Mouse (Mus musculus) heart, embryonic 16.5 days (tissue): ENCODE data around the gene Pygo2. TPM values are rescaled to one million over a fixed set of nuclear protein-coding genes. Genes with fewer than 3 reads are reported as not detected.

Source experiments
- ATAC-seq: fragments of 200-750 bp; cut with Nextera tagmentation; replicated peaks from 2 replicates; pipeline ENCODE4 v1.8.0; 2017; ENCODE audit warnings: moderate number of reproducible peaks; ENCODE audit not compliant: insufficient read depth, low FRiP score; ENCODE audit errors: extremely low read depth
- H3K27ac ChIP-seq: fragments of 300-500 bp; sonication (generic); 2 replicates; pipeline ENCODE4 v1.5.1; 2014; ENCODE audit warnings: mild to moderate bottlenecking, low read length, control low read depth, moderate library complexity
- H3K27me3 ChIP-seq: fragments of 300-500 bp; sonication (generic); 2 replicates; pipeline ENCODE4 v1.6.1; 2014; ENCODE audit warnings: low read length, mixed read lengths; ENCODE audit not compliant: control insufficient read depth, insufficient read depth
- H3K36me3 ChIP-seq: fragments of 300-500 bp; sonication (generic); 2 replicates; pipeline ENCODE4 v1.6.1; 2014; ENCODE audit not compliant: control insufficient read depth, insufficient read depth
- H3K4me1 ChIP-seq: fragments of 300-500 bp; sonication (generic); 2 replicates; pipeline ENCODE4 v1.6.1; 2014; ENCODE audit warnings: low read length, mixed read lengths; ENCODE audit not compliant: control insufficient read depth, insufficient read depth
- H3K4me2 ChIP-seq: fragments of 300-500 bp; sonication (generic); 2 replicates; pipeline ENCODE4 v1.6.1; 2014; ENCODE audit warnings: low read depth, mild to moderate bottlenecking, control low read depth, low read length
- H3K4me3 ChIP-seq: fragments of 300-500 bp; sonication (generic); 2 replicates; pipeline ENCODE4 v1.5.1; 2014; ENCODE audit warnings: mild to moderate bottlenecking, control low read depth, low read length
- H3K9ac ChIP-seq: fragments of 300-500 bp; sonication (generic); 2 replicates; pipeline ENCODE4 v1.6.1; 2014; ENCODE audit warnings: low read length, control low read depth
- H3K9me3 ChIP-seq: fragments of 300-500 bp; sonication (generic); replicated peaks from 2 replicates; pipeline ENCODE4 v1.6.1; 2016; ENCODE audit warnings: low read length; ENCODE audit not compliant: control insufficient read depth
- WGBS: fragments of 180-500 bp; shearing (Covaris S2); extraction: QIAGEN DNeasy Blood & Tissue Kit; methylation state at CpG from one replicate; pipeline ENCODE4 v1.1.7; 2014; 5-methylcytosine and 5-hydroxymethylcytosine counted together
- polyA plus RNA-seq: library from polyadenylated mRNA; unstranded; fragments of >200 nt; fragmentation: Nextera tagmentation; extraction: Ambion mirVana; gene quantifications from 2 replicates; pipeline ENCODE4 v1.2.1, GENCODE M21; 2015

Gene Pygo2
- polyA plus RNA-seq, 1 experiment from 2014 or later, result 21.8 TPM

DNA sequence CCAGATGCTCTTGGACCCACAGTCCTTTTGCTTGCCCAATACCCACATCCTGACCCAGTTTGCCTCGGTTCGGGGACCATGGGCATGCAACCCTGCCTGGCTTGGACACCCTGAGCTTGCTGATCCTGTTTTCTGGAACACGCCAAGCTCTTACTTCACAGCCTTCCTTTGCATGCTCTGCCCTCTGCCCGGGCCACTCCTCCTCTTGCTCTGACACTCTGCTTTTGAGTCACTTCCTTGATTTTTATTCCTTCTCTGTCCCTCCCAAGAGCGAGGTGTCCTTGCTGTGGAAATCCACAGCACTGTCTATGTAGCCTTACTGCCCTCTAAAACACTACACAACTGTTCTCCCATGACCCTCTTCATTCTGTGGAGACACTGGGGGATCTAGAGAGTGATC is 52.2 kb downstream of the Pygo2 start:
- Histone ChIP-seq H3K36me3 (no peaks in the 10 kb centered on the region), H3K4me1 (peaks cover 8% of the 10 kb centered on the region; the same call in 1 of the 2 replicates), H3K4me2 (no peak overlapping the region), H3K27me3 (no peaks in the 10 kb centered on the region), H3K27ac (no peak overlapping the region), H3K4me3 (no peak overlapping the region), H3K9me3 (no peaks in the 10 kb centered on the region), H3K9ac (no peak overlapping the region)
- 77% methylated on average over 5 of the region's 5 CpGs for whole genome bisulfite sequencing
- ATAC-seq, result no peak

Other genes with a start within 250 kb of the Pygo2 start
- gene Fam189b, start 247.1 kb upstream of the Pygo2 start, polyA plus RNA-seq, result 17.7 TPM in 2 replicates
- gene Gba, start 227.3 kb upstream of the Pygo2 start, polyA plus RNA-seq, result 33.2 and 33.3 TPM in 2 replicates
- 24.0 TPM in 2 replicates for gene Thbs3, start 215.0 kb upstream of the Pygo2 start, polyA plus RNA-seq
- gene Mtx1, start 203.1 kb upstream of the Pygo2 start, polyA plus RNA-seq, result 120 and 127 TPM in 2 replicates
- 3.3 and 11.3 TPM in 2 replicates for gene Muc1, start 201.2 kb upstream of the Pygo2 start, polyA plus RNA-seq
- 202 and 234 TPM in 2 replicates for gene Krtcap2, start 184.2 kb upstream of the Pygo2 start, polyA plus RNA-seq
- 1.1 and 1.3 TPM in 2 replicates for gene Trim46, start 183.9 kb upstream of the Pygo2 start, polyA plus RNA-seq
- gene Dpm3, start 170.9 kb upstream of the Pygo2 start, polyA plus RNA-seq, result 65.3 and 79.6 TPM in 2 replicates
- 44.8 and 51.1 TPM in 2 replicates for gene Slc50a1, start 159.6 kb upstream of the Pygo2 start, polyA plus RNA-seq
- 34.4 and 45.5 TPM in 2 replicates for gene Efna1, start 149.1 kb upstream of the Pygo2 start, polyA plus RNA-seq
- gene Efna3, start 107.2 kb upstream of the Pygo2 start, polyA plus RNA-seq, result 0.89 and 1.1 TPM in 2 replicates
- 5.2 and 7.3 TPM in 2 replicates for gene Efna4, start 92.2 kb upstream of the Pygo2 start, polyA plus RNA-seq
- gene Adam15, start 80.2 kb upstream of the Pygo2 start, polyA plus RNA-seq, result 61.5 and 73.6 TPM in 2 replicates
- gene Dcst2, start 68.2 kb upstream of the Pygo2 start, polyA plus RNA-seq, result not detected in 2 replicates
- gene Dcst1, start 65.0 kb upstream of the Pygo2 start, polyA plus RNA-seq, result 0.06 and 0.21 TPM in 2 replicates
- 1.7 and 2.6 TPM in 2 replicates for gene Zbtb7b, start 35.4 kb upstream of the Pygo2 start, polyA plus RNA-seq
- gene Lenep, start 27.4 kb upstream of the Pygo2 start, polyA plus RNA-seq, result 1.7 TPM in 1 of 2 replicates, not detected in the other
- gene Flad1, start 18.3 kb upstream of the Pygo2 start, polyA plus RNA-seq, result 38.8 and 41.0 TPM in 2 replicates
- 288 and 304 TPM in 2 replicates for gene Cks1b, start 11.8 kb upstream of the Pygo2 start, polyA plus RNA-seq
- 67.7 and 72.3 TPM in 2 replicates for gene Shc1, start 11.8 kb upstream of the Pygo2 start, polyA plus RNA-seq
- gene Pbxip1, start 6.5 kb downstream of the Pygo2 start, polyA plus RNA-seq, result 67.5 and 74.8 TPM in 2 replicates
- 51.5 and 59.3 TPM in 2 replicates for gene Pmvk, start 24.3 kb downstream of the Pygo2 start, polyA plus RNA-seq
- 3.5 and 4.0 TPM in 2 replicates for gene Kcnn3, start 90.0 kb downstream of the Pygo2 start, polyA plus RNA-seq